Mouse (Mus musculus) ovary, adult 18-20 months (tissue): ENCODE measurements around the gene Coro1a.
"Not testable (repeated sequence)": the region's sequence is repeated elsewhere in the genome, so short reads cannot be mapped to it uniquely, and the experiment has no call there.

Source experiments
- DNase-seq: peaks from one replicate; pipeline ENCODE4 v3.0.0; 2022; ENCODE audit warnings: low spot score, mixed read lengths

Gene Coro1a

GRCm38 (mm10) chr7:126707442-126708174, at the start of gene Coro1a:
Coro1a (minus strand) TSS chr7:126707787.
- no peak for DNase-seq

GRCm38 (mm10) chr7:126754866-126755265, 47.3 kb upstream of the Coro1a start:
- DNase-seq, result peak; percentile 53

DNA sequence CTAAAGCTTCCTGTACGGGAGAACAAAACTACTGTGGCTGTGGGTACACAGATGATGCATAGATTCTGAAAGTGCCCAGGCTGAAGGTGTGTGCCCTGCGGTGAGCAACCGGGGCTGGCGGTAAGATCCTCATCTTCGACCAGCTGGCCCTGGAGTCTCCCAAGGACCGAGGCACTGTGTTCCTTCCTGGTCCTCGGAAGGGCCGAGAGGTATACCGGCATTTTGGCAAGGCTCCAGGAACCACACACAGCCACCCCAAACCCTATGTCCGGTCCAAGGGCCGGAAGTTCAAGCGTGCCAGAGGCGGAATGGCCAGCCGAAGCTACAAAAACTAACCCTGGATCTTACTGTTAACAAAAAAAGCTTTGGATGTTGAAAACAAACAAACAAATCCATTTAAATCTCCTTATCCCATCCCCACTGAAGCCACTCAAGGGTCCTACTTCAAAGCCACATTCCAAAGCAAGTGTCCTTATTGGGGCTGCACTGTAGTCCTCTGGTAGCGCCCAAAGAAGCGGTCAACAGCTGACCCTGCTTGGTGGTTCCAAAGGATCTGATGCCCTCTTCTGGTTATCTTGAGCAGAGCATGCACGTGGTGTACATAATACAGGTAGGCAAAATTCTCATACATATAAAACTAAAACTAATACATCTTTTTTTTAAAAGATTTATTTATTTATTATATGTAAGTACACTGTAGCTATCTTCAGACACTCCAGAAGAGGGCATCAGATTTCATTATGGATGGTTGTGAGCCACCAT, 42.2 kb upstream of the Coro1a start:
- no peak for DNase-seq

DNA sequence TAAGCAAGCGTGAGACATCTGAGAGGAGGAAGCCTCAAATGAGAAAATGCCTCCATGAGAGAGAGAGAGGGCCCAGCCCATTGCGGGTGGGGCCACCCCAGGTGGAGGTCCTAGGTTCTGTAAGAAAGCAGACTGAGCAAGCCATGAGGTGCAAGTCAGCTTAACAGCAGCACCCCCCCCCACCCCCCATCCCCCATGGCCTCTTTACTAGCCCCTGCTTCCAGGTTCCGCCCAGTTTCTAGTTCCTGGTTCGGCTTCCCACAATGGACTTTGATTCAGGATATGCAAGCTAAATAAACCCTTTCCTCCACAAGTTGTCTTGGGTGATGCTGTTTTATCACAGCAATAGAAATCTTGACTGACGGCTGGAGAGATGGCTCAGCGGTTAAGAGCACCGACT, 41.2 kb upstream of the Coro1a start:
- no peak for DNase-seq

DNA sequence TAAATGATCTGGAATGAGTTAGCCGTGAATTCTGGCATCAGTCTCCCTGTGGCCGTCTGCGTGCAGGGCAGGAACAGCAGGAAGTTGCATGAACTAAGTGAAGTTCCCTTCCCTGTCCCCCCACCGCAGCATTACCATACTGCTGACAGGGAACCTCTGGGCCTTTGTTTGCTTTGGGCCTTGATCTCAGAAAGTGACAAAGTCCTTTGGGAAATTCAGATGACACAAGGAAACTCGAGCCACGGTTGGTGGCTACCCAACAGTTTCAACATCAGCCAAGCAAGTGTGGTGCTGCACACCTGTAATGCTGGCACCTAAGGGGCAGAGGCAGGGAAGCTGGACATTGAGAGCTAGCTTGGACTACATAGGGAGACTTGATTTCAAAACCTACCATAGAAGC, 39.2 kb upstream of the Coro1a start:
- no peak for DNase-seq

DNA sequence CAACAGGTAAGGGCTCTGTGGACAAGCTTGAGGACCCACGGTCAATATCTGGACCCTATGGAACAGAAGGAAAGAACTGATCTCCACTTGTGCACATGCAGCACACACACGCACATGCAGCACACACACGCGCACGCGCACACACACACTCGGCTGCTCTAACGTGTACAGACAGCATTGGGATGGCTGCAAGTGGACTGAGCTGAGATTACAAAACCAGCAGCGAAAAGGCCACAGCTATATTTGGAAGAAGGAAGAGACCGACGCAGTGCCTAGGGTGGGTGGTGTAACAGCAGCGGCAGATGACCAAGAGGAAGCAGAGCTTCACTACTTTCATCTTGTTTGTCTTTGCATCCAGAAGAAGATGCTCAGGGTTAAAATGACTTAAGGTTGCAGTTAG, 38.5 kb upstream of the Coro1a start:
- no peak for DNase-seq

GRCm38 (mm10) chr7:126741964-126742482, 34.4 kb upstream of the Coro1a start:
- no peak for DNase-seq

GRCm38 (mm10) chr7:126741452-126741851, 33.9 kb upstream of the Coro1a start:
- DNase-seq, result no peak

DNA sequence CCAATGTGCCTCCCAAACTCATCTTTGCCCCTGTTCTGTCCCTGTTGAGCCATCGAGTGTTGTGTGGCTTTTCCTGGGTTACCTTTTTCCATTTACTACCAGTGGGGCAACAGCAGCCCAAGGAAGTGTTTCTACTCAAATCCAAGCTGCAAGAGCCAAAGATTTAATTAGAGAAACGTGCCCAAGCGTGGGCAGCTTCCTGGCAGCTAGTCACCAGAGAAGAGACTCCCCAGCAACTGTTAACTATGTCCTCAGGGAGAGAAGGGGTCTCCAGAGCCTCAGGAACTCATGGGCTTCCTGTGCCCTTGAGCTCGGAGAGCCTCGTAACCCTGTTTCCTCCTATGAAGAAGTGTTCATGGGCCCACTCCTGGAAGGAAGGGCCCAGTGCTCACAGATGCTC, 33.4 kb upstream of the Coro1a start:
- DNase-seq, result no peak

GRCm38 (mm10) chr7:126740132-126740735, 32.6 kb upstream of the Coro1a start:
- DNase-seq, result no peak

GRCm38 (mm10) chr7:126739551-126739950, 32.0 kb upstream of the Coro1a start:
- no peak for DNase-seq

DNA sequence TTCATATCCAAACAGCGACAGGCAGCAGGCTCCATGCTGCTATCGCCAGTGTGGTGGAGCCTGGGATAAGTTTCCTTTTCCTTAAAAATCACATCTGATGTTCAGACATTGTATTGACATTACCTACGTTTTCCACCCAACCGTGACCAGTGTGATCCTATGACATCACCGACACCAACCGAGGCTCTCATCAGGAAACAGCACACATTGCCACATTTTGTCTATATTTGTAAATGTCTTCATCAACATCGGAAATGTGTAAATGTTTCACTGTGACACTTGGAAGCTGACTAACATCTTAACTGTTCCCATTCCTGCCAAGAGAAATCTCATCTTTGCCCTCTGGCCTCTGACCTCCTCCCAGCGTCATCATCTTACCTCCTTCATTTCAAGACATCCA, 28.5 kb upstream of the Coro1a start:
- DNase-seq, result no peak

DNA sequence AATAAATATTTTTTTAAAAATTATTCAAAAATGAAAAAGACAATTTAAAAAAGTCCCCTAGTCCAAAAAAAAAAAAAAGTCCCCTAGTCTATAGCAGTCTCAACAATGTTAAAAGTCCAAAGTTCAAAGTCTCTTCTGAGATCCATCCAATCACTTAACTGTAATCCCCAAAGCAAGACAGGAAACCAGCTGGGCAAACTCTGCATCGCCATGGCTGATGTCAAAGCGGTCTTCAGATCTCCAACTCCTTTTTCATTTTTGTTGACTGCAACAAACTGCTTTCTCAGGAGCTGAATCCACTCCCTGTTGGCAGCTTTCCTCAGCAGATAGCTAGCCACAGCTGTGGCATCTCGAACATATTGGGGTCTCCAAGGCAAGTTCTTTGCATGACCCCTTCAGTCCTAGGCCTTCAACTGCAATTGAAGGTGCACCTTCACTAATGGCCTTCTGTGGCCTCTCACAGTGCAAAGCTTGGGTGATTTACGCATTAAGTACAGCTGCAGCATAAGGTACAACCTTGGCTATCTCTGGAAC, 22.7 kb upstream of the Coro1a start:
- not testable (repeated sequence) for DNase-seq

DNA sequence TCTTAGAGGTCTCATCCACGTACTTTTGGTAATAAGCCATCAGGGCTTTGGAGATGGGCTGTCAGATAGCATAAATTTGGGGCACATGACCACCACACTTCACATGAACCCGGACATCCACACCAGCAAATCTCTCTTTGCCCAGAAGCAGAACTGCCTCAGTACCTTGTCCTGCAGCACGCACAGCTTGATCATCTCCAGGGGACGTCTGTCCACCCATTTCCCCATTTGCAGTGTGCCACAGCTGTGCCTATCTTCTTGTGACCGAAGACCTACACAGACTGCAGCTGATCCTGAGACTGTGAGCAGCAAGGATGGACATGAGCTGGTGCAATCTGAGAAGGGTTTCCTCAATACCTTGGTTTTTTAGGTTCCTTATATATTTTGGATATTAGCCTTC, 18.1 kb upstream of the Coro1a start:
- no peak for DNase-seq

GRCm38 (mm10) chr7:126725077-126725476, 17.5 kb upstream of the Coro1a start:
- no peak for DNase-seq

DNA sequence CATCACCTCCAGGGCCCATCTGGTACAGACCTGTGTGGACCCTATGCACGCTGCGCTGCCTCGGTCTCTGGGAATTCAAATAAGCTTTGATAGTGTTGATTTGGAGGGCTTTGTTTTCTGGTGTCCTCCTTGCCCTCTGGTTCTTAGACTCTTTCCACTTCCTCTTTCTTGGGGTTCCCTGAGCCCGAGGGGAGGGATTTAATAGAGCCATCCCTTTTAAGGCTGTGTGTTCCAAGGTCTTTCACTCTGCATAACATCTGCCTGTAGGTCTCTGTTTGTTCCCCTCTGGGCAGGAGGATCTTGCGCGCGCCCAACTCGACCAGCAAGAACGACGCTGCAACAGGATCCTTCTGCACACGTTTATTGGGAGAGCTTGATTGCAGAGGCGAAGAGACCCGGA, 14.0 kb upstream of the Coro1a start:
- no peak for DNase-seq

GRCm38 (mm10) chr7:126718787-126719337, 11.3 kb upstream of the Coro1a start:
- DNase-seq, result no peak

DNA sequence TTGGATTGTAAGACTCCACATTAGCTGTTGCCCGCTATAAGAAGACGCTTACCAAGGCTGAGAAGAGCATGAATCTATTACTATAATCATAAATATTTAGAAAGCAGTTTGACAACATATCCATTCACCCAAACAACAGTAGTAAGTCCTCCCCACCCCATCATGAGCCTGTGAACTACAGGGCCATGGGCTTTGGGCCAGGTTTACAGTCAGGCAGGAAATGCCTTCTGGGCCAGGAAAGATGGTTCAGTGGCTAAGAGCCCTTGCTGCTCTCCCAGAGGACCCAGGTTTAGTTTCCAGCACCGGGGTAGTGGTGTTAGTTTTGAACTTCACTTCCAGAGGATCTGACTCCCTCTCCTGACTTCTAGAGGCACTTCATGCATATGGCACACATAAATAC, 10.0 kb upstream of the Coro1a start:
- DNase-seq, result no peak

DNA sequence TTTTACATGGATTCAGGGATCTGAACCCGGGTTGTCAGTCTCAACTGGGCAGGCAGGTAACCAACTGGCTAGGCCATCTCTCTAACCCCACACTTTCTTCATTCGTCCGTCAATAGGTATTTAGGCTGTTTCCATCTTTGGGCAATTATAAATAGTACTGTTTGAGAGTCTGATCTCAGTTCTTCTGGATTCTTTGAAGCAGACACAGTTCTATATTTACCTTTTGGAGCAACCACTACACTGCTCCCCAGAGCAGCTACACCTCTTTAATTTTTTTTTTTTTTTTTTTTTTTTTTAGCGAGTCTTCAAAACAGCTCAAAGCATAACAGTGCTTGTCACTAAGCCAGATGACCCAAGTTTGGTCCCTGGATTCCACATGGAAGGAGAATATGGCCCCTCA, 8.1 kb upstream of the Coro1a start:
- DNase-seq, result no peak

DNA sequence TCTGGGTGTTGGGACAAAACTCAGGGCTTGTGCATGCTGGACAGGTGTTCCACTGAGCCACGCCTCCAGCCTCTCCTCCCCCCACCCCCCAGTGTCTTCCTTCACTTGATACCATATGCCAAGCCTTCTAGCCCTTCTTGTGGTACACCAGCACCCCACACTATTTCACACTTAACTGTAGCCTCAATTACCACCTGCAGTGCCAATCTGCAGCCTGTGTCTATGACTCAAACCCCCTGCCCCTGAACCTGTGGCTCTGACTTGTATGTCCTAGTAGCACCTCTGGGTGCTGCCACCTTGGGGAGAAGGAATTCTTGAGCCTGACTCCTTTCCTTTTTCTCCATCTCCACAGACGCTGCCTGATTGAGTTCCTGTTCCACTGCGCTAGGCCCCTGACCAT, 4.3 kb upstream of the Coro1a start:
- DNase-seq, result no peak

DNA sequence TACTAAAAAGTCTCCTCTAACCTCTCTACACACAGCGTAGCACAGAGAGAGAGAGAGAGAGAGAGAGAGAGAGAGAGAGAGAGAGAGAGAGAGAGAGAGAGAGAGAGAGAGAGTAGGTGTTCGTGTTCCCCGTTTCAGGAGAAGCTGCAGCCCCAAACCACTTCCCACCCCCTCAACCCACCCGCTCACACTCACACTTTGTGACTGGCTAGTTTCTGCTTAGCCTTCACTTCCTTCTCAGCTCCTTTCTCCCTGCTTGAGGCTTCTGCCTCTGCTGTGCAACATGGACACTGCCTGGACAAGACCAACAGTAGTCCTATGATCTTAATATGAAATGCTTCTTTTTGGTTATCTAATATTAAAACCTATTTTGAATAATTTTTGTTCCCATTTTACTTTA, 2.7 kb upstream of the Coro1a start:
- DNase-seq, result no peak

DNA sequence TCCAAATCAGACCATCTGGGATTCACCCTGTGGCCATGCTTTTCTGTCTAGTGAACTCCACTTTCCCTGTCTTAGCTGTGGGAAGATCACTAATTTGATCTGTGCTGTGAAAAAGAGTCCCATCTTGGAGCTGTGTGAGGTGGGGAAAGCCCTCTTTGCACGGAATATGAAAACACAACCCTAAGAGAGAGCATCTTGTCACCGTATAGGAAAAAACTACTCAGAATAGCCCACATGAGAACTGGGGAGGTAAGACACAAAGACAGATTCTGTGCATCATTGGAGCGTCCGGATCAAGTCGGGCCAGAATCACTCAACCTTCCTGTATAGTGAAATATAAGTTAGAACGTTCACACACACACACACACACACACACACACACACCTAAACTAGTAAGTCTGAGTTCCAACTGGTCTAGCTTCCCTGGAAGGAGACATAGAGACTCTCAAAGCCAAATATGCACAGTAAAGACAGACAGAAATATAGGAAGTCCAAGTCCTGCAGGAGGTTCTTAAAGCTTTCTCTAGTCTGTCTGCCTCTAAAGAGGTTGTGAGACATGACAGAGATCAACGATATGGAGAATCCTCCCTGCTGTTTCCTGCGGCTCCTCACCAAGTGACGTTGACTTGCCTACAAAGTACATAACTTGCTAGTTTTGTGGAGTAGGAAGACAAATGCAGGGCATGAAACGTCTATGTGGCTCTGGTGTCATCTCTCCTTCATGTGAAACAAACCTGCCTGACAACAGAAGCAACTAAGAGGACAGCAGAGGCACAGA, 777 bp upstream of the Coro1a start:
- DNase-seq, result no peak
